Mouse (Mus musculus) hematopoietic stem cell, adult 5-6 weeks (primary cell): ENCODE measurements around the gene Cd99l2. TPM values are rescaled to one million over a fixed set of nuclear protein-coding genes. Genes with fewer than 3 reads are reported as not detected.

Experiments used
- ATAC-seq, 2 experiments: fragments of 125-278 bp in 1 of 2; replicated peaks in 1 of 2; 2 replicates each; pipeline ENCODE4 v1.8.0; 2016 to 2017; ENCODE audit warnings: inconsistent platforms in 2 of 2, mild to moderate bottlenecking in 2 of 2, moderate number of reproducible peaks in 2 of 2, low read depth in 1 of 2, moderate TSS enrichment in 1 of 2; ENCODE audit not compliant: low FRiP score in 2 of 2, poor library complexity in 2 of 2, severe bottlenecking in 2 of 2, insufficient read depth in 1 of 2, low TSS enrichment in 1 of 2
- total RNA-seq: library from RNA; stranded (forward); fragments of 172-1452, 232-1000 nt; gene quantifications from 2 replicates; pipeline ENCODE4 v1.2.3, GENCODE M21; 2017

Cd99l2 gene
- total RNA-seq, 1 experiment from 2014 or later, result 14.3 TPM

DNA sequence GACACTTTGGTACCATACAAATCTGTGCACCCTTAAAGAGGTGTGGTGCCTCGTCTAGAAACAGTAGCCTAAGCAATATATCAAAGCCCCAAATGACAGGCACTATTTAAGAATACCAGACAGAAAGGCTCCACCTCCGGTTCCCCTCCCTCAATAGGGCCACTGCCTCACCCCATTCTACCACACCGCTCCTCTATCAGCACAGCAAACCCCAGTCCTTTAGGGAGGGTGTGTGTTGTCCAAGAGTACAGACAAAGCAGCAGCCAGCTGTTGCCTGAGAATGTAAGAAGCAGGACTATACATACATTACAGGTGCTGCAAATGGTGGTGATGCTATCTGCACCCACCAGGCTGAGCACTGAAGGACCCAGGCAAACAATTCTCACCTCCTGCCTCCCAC lies 17.2 kb downstream of the Cd99l2 start:
- ATAC-seq, result peak in 1 of 2 experiments; percentile 12; a peak in 1 of 4 replicates

DNA sequence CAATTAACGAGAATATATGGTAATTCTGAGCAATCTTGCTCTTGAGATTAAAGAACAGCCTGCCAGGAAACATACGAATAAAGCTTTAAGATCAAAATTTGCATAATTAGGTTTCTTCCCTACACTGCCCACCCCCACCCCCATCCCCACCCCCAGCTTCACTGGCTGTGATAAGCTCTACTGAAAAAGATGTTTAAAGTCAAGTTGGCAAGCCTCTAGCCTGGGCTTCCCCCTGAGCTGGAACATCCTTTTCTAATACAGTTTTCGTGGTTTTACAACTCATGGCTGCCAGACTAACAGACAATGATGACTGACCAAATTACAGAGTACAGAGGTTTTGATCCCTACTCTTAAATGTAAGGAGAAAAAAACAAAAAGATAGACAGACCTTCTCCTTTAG lies 17.6 kb downstream of the Cd99l2 start:
- no peak for ATAC-seq

DNA sequence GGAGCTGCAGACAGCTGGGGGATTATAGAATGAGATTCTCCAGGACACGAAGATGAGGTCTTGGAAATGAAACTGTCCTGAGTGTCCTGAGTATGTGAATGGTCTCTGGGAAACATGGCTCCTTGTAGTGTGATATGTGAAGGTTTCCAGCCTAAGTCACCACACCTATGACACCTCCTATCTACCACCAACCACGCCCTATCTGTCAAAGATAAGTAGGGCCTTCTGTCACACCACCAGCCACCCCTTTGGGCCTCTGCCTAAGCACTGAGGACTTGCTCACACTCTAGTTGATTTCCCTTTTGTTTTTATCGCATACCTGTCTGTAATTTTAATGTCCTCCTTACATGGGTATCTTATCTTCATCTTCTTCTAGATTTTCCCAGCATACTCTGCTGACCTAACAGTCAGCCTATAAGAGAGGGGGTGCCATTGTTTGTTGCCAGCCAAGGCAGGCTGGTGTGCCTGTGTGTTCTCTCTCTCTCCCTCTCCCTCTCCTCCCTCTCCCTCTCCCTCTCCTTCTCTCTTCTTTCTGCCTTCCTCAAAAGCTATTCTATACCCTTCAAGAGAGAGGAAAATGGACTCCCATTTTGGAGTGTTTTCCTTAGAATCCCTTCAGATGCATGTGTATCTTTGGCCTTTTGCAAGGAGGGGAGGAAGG lies 18.2 kb downstream of the Cd99l2 start:
- no peak for ATAC-seq

DNA sequence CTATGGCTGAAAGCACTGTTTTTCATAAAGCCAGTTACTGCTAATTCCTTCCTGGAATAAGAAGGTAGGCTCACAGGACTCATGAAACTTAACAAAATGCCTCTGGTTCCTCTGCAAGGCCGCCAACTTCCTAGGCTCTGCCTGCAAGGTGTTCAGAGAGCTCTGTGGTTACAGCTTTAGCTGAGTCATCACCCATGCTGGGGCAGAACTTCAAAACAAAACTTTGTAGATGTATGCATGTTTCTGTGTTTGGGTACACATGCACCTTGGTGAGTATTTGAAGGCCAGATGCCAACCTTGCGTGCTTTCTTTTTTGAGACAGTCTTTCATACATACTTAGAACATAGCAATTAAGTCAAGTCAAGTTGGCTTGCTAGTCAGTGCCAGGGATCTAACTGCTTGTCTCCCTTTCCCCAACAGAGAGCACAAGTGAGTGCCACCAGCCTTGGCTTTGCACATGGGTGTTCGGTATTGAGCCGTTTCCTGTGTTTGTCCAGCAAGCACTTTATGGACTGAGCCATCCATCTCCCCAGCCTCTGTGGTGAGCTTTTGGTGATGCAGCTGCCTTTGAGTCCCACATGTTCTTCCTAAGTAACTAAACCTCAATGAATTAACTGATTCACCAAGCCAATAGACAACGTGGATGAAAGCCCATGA lies 23.9 kb downstream of the Cd99l2 start:
- ATAC-seq, result peak; percentile 85 to 93

- no peak for ATAC-seq
These were observed 25.2 kb downstream of the Cd99l2 start for GRCm38 (mm10) chrX:71467491-71467890.

DNA sequence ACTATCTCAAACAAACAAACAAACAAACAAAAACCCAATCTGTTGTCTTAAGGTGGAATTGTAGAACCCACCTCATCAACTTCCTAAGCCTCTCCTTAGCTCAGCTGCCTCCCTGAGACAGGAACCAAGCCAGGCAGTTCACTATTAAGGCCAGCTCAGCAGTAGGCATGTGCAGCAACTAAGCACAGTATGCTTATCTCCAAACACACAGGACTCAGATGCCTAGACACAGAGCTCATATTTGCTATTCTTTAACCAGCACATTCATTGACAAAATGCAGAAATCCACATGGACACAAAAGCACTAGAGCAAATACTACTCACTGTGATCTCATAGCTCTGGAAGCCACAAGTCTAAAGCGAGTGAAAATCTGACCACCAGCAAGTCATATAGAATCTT lies 27.2 kb downstream of the Cd99l2 start:
- no peak for ATAC-seq

DNA sequence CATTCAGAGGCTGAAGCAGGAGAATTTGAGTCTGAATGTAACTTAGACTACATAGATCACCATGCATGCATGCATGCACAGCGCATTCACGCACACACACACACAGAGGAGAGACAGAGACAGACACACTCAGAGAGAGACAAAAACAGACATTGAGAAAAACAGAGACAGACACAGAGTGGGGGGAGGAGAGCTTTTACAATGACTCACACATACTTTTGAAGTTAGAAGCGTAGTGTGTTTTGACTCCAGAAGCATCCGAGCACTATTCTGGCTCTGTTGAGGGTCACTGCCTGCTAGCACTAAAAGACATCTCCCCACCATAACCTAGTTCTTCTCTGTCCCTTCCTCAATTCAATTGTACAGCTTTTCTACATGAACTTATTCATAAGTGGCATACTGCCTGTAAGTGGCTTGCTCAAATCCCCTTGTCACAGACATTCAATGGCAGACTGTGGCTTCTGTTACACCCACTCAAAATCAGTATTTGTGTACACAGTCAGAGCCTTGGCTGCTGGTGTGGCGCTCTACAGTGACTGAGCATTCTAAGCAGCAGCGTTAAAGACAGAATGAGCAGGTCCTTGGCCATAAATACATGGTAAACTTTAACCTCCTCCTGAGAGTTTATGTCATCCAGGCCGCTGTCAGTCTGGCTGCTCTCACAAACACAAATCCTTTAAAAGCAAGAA lies 28.4 kb downstream of the Cd99l2 start:
- no peak for ATAC-seq

GRCm38 (mm10) chrX:71456078-71456737 lies 36.4 kb downstream of the Cd99l2 start:
- no peak for ATAC-seq

- peak; percentile 39 to 46; a peak in 2 of 4 replicates for ATAC-seq
These were observed 49.7 kb downstream of the Cd99l2 start for GRCm38 (mm10) chrX:71442916-71443315.

- ATAC-seq, result no peak
These were observed 53.2 kb downstream of the Cd99l2 start for GRCm38 (mm10) chrX:71439473-71439872.

- ATAC-seq, result no peak
These were observed 57.1 kb downstream of the Cd99l2 start for GRCm38 (mm10) chrX:71435542-71435941.

DNA sequence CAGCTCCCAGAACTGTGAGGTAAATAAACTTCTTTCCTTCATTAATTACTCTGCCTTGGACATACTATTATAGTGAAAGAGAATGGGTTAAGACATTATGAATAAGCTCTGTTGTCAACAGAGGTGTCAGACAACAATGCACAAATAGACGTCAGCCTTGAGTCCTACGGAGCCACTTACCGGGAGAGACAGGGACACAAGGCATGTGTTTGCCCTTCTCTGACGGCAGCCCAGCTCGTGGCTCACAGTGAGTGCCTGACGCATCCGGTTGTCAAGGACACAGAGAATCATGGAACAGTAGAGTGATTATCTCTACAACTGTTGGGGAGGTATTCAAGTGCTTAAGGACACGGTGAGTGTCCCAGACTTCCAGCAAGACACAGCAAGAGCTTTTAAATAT lies 57.8 kb downstream of the Cd99l2 start:
- no peak for ATAC-seq

- ATAC-seq, result no peak
These were observed 58.2 kb downstream of the Cd99l2 start for GRCm38 (mm10) chrX:71434448-71434847.

GRCm38 (mm10) chrX:71430900-71431299 lies 61.7 kb downstream of the Cd99l2 start:
- ATAC-seq, result no peak

- no peak for ATAC-seq
These were observed 65.2 kb downstream of the Cd99l2 start for GRCm38 (mm10) chrX:71427491-71427890.

DNA sequence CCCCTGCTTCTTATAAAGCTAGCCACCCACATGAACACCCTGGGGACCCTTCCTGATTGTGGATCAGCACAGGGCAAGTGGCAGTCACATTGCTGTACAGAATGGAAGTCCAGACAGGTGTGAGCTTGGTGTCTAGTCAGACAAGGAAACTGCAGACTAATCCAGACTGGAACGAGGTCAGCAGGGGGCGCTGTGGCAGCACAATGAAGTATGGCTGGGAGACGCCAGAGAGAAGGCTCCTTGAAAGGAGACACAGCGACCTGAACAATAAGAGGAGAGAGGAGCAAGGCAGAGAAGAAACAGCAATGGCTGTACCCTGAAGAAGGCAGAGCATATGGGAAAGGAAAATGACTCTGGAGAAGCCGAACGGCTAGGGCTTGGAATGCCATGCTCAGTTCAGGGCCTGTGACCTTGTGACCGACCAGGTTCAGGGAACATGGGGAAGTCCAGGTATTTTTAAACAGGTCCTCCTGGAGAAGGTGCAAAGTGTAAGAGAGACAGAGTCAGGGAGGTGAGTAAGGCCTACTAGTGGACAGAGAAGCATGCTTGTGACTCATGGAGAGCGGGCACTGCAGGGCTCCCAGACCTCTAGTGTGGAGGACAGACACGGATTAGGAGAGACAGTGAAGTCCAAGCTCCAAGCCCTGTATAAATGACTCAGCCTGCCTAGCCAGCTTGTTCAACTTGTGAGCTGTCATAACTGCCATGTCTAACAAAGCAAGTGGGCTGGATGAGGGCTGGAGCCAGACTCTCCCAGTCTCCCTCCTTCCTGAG lies 66.7 kb downstream of the Cd99l2 start:
- peak; percentile 76 to 86 for ATAC-seq

DNA sequence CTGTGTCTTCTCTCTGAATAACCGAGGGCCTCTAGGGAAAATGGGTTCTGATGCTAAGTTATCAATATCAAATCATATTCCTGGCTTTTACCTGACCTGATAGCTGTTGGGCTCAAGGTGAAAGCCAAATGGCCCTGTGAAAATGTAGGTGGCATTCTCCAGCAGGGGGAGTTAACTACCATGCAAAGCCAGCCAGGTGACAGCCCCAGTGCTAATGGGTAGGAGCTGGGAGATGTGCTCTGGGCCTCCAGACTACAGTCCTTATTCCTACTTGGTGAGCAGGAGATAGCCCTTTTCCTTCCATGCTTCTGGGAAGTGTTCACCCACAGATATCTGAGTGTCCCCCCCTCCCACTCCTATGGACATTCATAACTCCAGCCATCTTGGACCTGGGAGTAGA lies 67.8 kb downstream of the Cd99l2 start:
- ATAC-seq, result 0 out of 4 replicates have a peak, but pooled peaks of 1 of the 2 experiments have one; percentile 42
